Mouse (Mus musculus) C2C12 (cell line): ENCODE measurements around the gene Ddx24. TPM values are rescaled to one million over a fixed set of nuclear protein-coding genes. Genes with fewer than 3 reads are reported as not detected.

Experiments used
- H3K27me3 ChIP-seq: one replicate; pipeline ENCODE4 v1.6.1; 2011; ENCODE audit not compliant: control insufficient read depth, insufficient read depth, insufficient read length
- H3K36me3 ChIP-seq: one replicate; pipeline ENCODE4 v1.6.1; 2011; ENCODE audit not compliant: control insufficient read depth, insufficient read depth
- H3K4me3 ChIP-seq: one replicate; pipeline ENCODE4 v1.5.1; 2011; ENCODE audit warnings: mild to moderate bottlenecking, control low read depth; ENCODE audit not compliant: poor library complexity, insufficient read depth, severe bottlenecking
- H3K79me2 ChIP-seq: one replicate; pipeline ENCODE4 v1.6.1; 2011; ENCODE audit not compliant: control insufficient read depth, insufficient read depth
- H3K79me3 ChIP-seq: one replicate; pipeline ENCODE4 v1.6.1; 2011; ENCODE audit warnings: low read depth, control low read depth
- H3ac ChIP-seq: one replicate; pipeline ENCODE3; 2011; ENCODE audit warnings: low read depth; ENCODE audit not compliant: control insufficient read depth, insufficient read length
- CEBPB ChIP-seq: IDR thresholded peaks from one replicate; pipeline ENCODE4 v1.6.1; 2011; ENCODE audit warnings: low read depth, mild to moderate bottlenecking, control low read depth, moderate library complexity
- CTCF ChIP-seq: IDR thresholded peaks from one replicate; pipeline ENCODE4 v1.5.1; 2011; ENCODE audit not compliant: control insufficient read depth, insufficient read depth, insufficient read length
- FOSL1 ChIP-seq: IDR thresholded peaks from one replicate; pipeline ENCODE4 v1.8.0; 2011; ENCODE audit warnings: mild to moderate bottlenecking, low read length; ENCODE audit not compliant: poor library complexity, insufficient read depth, severe bottlenecking
- MAX ChIP-seq: IDR thresholded peaks from one replicate; pipeline ENCODE4 v1.6.1; 2011; ENCODE audit warnings: mild to moderate bottlenecking, control low read depth
- MYOD1 ChIP-seq: IDR thresholded peaks from one replicate; pipeline ENCODE4 v1.6.1; 2011; ENCODE audit warnings: low read depth; ENCODE audit not compliant: control insufficient read depth, insufficient read length
- MYOG ChIP-seq: IDR thresholded peaks from one replicate; pipeline ENCODE4 v1.6.1; 2011; ENCODE audit not compliant: control insufficient read depth, insufficient read length; ENCODE audit errors: extremely low read depth
- USF1 ChIP-seq: IDR thresholded peaks from one replicate; pipeline ENCODE4 v1.6.1; 2011; ENCODE audit warnings: low read depth, mild to moderate bottlenecking, control low read depth, moderate library complexity
- polyA plus RNA-seq: library from polyadenylated mRNA; unstranded; fragments of >200 nt; fragmentation: generic; extraction: Trizol; gene quantifications from one replicate; pipeline ENCODE4 v1.2.1, GENCODE M21; 2012; ENCODE audit warnings: missing spikeins

The Ddx24 gene
- polyA plus RNA-seq, 1 experiment: 68.6 TPM

DNA sequence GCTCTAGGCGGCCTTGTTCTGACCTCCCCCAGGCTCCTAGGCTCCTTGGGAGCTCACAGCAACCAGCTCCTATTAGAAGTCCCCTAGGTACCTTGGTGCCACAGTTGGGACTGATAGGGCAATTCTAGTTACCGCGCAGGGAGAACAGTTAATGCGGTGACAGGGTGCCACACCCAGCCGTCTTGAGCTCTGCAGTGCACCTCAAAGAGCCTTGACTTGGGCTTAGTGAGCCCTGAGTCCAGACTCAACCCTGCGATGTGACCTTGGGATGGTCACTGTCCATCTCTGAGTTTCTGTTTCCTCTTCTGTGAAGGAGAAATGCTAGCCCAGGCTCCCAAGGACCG is 57.3 kb downstream of the Ddx24 start:
- no peaks in the 10 kb centered on the region for H3K79me3 ChIP-seq
- H3K79me2 ChIP-seq: no peaks in the 10 kb centered on the region
- H3K27me3 ChIP-seq: peaks cover 5% of the 10 kb centered on the region
- no peak overlapping the region for H3ac ChIP-seq
- no peak overlapping the region for H3K4me3 ChIP-seq
- H3K36me3 ChIP-seq: no peaks in the 10 kb centered on the region
- TF ChIP-seq MAX (no peak), FOSL1 (no peak), CTCF (no peak), CEBPB (no peak), MYOD1 (no peak), USF1 (no peak), MYOG (no peak)

DNA sequence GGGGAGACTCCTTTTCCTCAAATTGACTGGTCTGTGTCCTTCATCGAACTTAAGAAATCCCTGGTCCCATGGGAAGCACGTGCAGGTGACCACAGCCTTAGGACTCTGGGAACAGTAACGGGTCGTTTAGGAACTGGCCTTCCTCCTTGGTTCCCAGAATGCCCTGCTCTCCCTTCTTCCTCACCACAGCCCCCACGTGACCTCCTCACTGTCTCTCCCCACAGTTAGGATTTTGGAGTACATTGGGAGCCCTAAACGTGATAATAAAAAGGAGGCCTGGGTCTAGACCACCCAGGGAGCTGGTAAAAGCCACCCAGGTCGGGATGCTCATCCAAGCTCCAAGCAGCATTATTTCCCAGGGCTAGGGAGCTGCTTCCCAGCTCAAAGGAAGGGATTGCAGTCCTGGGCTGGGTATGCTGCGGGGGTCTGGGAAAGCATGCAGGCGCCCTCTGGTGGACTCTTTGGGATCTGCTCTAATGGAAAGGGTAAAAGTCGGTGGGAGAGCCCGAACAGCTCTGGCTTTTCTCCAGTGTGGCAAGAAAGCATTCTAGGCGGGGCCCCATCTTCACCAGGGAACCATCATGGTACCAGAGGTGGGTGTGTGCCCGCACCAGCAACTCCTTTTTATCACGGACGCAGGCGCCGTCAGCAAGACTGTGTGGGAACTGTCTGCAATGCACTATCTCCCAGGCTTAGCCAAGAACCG is 57.9 kb downstream of the Ddx24 start:
- no peaks in the 10 kb centered on the region for H3K36me3 ChIP-seq

DNA sequence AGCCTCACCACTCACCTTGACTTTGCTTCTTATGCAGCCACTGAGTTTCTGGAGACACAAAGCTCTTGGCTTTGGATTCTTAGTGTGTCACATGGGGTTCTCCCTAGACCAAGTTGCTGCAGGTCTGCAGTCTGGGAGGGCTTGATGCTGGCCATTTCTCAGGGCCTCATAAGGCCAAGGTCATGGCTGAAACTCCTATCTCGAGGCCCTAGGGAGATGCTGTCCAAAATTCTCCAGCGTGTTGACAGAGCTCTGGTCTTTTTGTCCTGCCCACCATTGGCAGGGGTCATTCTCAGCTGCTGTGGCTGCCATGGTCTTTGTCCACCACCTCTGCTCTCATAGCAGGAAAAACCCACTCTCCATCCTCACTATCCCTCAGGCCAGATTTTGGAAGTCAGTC is 58.5 kb downstream of the Ddx24 start:
- Histone ChIP-seq H3ac (no peak overlapping the region), H3K27me3 (peaks cover 5% of the 10 kb centered on the region), H3K79me3 (no peaks in the 10 kb centered on the region), H3K79me2 (no peaks in the 10 kb centered on the region), H3K36me3 (no peaks in the 10 kb centered on the region), H3K4me3 (no peak overlapping the region)
- TF ChIP-seq MYOG: no peak
- no peak for TF ChIP-seq CEBPB
- no peak for TF ChIP-seq USF1
- TF ChIP-seq CTCF: no peak
- TF ChIP-seq MYOD1: no peak
- TF ChIP-seq MAX: no peak
- TF ChIP-seq FOSL1: no peak

More for the DNA sequence above, 57.9 kb downstream of the Ddx24 start:
- H3K79me2 ChIP-seq: no peaks in the 10 kb centered on the region
- H3ac ChIP-seq: no peak overlapping the region
- TF ChIP-seq USF1 (peak; percentile 43), CTCF (peak; percentile 34), MYOG (no peak)
- no peaks in the 10 kb centered on the region for H3K79me3 ChIP-seq
- H3K4me3 ChIP-seq: no peak overlapping the region
- peaks cover 5% of the 10 kb centered on the region for H3K27me3 ChIP-seq

GRCm38 (mm10) chr12:103362336-103362735 is 63.3 kb downstream of the Ddx24 start:
- no peaks in the 10 kb centered on the region for H3K79me3 ChIP-seq
- H3ac ChIP-seq: no peak overlapping the region
- H3K79me2 ChIP-seq: no peaks in the 10 kb centered on the region
- no peaks in the 10 kb centered on the region for H3K36me3 ChIP-seq
- H3K27me3 ChIP-seq: peaks cover 5% of the 10 kb centered on the region
- no peak for TF ChIP-seq CTCF
- no peak for TF ChIP-seq FOSL1
- TF ChIP-seq MYOD1: no peak
- no peak for TF ChIP-seq MAX
- TF ChIP-seq USF1: no peak
- no peak for TF ChIP-seq CEBPB
- no peak for TF ChIP-seq MYOG
- H3K4me3 ChIP-seq: no peak overlapping the region

DNA sequence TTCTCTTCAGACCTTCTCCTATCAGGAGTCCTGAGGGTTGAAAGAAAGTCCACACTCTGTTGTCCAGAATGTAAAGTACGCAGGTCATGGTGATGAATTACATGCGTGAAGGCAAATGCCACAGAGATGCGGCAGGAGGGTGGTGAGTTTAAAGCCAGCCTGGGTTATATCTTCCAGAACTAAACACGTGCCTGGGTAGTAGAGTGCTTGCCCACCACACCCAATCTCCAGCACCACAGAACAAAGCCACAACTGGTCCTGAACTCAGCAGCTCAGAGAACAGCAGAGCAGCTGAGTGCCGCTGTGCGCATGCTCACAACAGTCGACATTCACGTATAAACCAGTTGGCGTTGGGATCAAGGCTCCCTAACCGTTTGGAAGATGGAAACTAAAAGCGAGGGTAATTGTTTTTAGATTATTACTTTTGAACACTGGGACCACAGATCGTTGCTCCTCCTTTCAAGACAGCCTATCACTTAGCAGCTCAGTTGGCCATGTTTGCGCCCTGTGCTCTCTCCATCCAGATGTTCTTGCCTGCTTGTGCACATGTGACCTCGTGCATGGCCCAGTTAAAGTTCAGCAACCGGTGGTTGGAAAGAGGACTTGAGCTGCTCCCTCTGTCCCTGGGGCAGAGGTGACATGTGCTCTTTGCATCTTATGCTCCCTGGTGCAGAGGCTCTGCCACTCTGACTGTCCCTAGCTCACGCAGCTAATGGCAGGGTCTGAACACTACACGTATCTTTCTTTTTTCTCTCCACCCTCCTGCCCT is 63.9 kb downstream of the Ddx24 start:
- Histone ChIP-seq H3K4me3 (no peak overlapping the region), H3K79me2 (no peaks in the 10 kb centered on the region), H3ac (no peak overlapping the region), H3K36me3 (no peaks in the 10 kb centered on the region), H3K27me3 (peaks cover 5% of the 10 kb centered on the region), H3K79me3 (no peaks in the 10 kb centered on the region)
- TF ChIP-seq USF1: no peak
- TF ChIP-seq MYOD1: no peak
- TF ChIP-seq FOSL1: no peak
- TF ChIP-seq MYOG: no peak
- no peak for TF ChIP-seq CEBPB

- no peak overlapping the region for H3ac ChIP-seq
Observed at GRCm38 (mm10) chr12:103360812-103361211, 64.8 kb downstream of the Ddx24 start.

More at GRCm38 (mm10) chr12:103360812-103361211, 64.8 kb downstream of the Ddx24 start:
- no peaks in the 10 kb centered on the region for H3K36me3 ChIP-seq
- H3K27me3 ChIP-seq: no peaks in the 10 kb centered on the region
- no peaks in the 10 kb centered on the region for H3K79me2 ChIP-seq
- TF ChIP-seq USF1 (no peak), CEBPB (no peak), MYOG (no peak), MAX (no peak)
- no peak overlapping the region for H3K4me3 ChIP-seq
- no peaks in the 10 kb centered on the region for H3K79me3 ChIP-seq
